Mouse (Mus musculus): ENCODE measurements around the gene Mycn.

Mycn gene

DNA sequence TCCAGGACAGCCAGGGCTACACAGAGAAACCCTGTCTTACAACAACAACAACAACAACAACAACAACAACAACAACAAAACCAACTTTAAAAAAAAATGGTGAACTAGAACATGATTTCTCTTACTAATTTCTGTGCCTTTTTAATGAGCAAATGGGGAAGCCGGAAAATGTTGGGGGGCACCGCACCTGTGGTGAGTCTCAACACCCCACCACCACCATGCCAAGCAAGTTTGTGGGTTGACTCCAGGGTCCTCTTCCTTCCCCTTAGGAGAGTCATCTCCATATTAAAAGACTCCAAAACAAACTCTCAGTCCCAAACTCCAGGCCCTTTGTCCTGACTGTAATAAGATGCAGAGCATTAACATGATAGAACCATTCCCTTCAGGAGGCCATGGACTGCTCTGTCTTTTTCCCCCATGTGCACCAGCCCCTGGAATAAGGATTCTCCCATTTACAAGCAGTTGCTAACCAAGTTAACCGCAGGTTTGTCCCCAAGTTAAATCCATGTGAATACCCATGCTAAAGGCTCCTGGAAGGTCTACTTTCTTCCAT, 14.7 kb downstream of the Mycn start:
- DNase-seq (ENCODE audit: low read depth in 1 of 2, low spot score in 2 of 2): no peak

DNA sequence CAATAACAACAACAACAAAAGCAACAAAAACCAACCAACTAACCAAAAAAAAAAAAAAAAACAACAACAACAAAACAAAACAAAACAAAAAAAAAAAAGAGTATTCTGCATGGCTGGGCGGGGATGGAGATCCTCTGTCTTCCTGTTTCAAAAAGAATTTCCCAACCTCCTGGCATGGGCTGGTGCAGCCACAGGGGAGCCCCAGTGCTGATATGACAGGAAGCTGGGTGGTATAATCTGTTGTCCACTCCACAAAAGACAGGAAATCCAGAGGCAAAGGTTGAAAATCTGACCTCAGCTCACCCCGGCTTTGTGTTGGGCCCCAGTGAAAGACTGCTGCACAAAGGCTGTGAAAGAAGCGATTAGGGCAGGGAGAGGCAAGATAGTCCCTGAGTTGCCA, 17.3 kb downstream of the Mycn start:
- DNase-seq (ENCODE audit: low read depth in 1 of 2, low spot score in 2 of 2): no peak

DNA sequence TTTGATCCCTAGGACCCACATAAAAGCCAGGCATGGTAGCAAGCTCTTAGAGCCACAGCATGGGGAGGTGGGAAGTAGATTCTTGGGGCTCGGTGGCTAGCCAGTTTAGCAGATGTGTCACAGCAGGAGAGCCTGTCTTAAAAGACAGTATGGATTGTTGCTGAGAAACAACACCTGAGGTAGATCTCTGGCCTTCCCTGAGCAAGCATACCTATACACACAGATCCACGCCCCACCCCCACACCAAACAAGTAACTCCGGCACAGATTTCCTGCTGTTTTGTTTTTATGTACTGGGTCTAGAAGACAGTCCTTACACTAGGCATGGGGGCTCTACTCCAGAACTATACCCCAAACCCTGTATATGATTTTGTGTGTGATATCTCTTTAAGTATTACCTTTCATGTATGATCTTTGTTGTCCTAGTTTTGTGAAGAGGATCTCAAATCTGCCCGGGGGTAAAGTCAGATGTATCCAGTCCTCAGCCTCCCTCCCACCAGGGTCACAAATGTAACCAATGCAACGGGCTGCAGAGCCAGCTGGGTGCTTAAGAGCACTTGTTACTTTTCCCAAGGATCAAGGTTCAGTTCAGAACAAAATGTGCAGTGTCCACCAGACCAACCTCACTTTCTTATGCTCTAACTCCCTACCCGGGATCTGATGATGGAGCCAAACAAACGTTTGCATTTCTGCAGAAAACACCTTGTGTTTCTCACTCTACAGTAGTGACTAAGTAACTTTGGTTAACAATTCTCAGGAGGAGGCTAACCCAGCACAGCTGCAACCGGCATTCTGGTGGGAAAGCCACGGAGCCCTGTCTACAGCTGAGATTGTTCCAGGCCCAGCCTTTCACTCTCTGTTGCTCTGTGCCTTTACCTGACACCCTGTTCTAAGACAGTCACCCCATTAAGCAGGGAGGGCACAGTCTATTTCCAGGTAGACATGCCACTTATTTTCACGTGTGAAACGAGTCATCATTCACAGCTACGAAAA, 21.3 kb downstream of the Mycn start:
- no peak for DNase-seq (ENCODE audit: low read depth in 1 of 2, low spot score in 2 of 2)

DNA sequence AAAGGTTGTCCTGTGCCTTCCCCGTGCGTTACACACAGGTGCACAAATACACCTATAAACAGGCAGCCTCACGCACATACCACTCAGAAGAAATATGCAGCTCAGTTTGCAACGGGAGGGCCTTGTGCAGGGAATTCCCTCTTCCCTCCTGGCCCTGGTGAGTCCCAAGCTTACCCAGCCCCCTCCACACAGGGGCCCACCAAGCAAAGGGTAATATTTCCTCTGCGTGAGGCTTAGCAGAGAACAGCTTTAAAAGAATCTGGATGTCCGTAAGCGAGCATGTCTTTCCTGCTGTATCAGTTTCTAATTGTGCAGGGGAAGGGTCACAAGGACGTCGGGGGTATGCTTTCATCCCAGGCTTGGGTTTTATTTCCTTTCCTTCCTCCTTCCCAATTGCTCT, 25.4 kb downstream of the Mycn start:
- DNase-seq (ENCODE audit: low read depth in 1 of 2, low spot score in 2 of 2): no peak

DNA sequence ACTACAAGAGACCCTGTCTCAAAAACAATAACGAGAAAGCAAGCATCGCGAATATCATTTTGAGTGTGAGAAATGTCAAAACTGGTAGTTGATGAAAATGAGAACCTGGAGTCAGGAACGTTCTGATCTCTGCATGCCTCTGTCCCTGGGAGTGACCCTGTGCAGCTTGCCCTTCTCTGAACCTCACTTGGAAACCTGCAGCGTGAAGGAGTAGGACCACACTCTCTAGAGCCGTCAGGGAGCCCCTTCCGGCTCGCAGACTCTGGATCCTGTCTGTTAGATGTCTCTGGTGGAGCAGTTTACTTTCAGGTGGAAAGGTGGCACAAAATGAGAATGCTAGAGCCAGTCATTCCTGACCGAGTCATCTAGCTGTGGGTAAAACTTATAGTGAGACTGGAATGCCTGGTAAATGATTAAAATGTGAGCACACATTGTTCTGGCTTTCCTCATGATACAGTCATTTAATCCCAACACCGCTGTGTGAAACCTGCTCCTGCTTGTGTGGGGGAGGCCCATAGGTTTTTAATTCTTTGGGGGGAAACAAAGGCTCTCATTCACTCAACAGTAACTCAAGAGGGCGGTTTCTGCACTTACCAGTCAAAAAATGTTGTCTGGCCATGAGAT, 31.2 kb downstream of the Mycn start:
- DNase-seq (ENCODE audit: low read depth in 1 of 2, low spot score in 2 of 2): no peak

DNA sequence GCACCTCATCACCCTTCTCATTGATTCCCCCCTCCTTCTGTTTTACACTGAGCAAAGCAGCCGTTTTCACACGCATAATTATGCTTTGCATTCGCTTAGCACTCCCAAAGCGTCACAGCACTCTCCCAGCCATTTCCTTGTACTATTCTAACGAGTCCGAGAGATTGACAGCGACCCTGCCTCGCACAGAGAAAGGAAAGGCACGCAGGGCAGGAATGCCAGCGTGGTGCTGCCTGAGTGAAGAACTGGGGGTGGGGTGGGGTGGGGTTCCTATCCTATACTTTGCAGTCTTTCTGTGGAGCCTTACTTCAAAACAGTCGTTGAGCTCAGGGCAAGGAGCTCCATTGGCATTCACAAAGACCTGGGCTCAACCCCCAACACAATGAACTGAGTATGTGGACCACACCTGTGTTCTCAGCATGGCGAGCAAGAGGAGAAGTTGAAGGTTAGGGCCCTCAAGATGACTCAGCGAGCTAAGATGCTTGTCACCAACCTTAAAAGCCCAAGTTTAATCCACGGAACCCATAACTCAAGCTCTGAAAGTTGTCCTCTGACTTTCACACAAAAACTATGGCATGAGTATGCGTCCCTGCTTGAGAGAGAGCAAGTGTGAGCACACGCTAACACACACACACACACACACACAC, 32.0 kb downstream of the Mycn start:
- no peak for DNase-seq (ENCODE audit: low read depth in 1 of 2, low spot score in 2 of 2)

DNA sequence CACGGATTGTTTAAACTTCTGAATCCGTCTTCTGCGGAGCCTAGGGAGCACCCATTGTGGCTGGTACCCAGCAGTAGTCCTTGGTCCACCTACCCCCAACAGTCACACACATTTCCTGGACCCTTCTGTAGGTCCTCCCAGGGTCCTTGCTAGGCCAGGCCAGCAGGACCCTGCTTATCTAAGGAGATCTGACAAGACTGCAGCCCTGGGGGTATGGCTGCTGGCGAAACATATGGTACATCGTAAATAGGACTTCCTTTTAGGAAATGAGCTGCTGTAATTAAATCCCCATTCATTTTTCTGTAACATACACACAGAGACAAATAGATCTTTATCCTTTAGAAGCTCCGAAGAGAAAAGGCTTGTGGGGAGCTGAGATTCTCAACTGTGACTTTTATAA, 34.9 kb downstream of the Mycn start:
- DNase-seq (ENCODE audit: low read depth in 1 of 2, low spot score in 2 of 2): no peak

DNA sequence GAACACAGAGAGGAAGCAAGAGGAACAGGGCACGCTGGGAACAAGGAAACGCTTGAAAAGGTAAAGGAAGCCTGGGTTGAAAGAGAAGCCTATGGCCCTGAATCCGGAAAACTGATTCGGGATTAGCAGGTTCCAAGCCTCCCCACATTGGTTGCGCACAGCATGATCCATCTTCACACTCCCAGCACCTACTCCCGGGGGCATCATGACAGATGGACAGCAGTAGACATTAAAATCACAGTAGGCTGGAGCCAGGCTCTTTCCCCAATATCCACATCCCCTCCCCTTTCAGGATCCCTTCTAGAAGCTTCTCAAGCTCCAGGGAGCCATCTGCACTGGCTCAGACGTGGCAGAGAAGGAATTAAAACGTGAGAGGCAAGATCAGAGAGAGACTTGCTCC, 35.4 kb downstream of the Mycn start:
- DNase-seq (ENCODE audit: low read depth in 1 of 2, low spot score in 2 of 2): no peak

DNA sequence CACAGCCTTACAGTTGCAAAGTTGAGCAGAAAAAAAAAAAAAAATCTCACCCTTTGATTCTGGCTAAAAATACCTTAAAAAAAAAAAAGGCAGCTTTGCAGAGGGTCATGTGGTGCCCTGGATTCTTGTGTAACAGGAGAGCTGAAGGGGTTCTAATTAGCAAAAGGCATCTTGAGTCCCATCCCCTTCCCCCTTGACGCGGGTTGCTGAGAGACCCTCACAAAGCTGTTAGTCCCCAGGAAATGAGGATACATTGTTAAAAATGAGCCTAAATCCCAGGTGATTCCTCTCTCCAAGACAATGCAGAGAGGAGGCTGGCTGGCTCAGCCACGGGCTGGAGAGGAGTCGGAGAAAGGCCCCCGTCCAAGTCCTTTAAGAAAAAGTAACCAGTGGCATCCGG, 36.6 kb downstream of the Mycn start:
- no peak for DNase-seq (ENCODE audit: low read depth in 1 of 2, low spot score in 2 of 2)

DNA sequence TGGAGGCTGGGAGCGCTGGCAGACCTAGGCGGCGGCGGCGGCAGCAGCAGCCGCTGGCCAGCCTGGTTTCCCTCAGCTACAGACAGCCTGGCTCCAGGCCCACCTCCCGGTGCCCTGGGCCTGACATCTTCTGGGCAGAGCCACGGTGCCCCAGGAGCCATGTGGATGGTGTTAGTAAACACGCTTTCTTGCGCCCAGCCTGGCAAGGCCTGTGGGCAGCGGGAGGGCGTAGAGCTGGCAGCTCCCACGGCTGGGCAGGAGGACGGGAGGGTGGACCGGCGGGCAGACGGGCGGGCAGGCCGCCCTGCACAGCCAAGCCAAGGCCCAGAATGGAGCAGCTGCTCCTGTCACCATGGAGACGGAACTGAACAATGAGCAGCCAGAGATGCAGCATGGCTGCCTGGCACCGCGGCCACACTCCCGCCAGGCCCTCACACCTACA, 37.2 kb downstream of the Mycn start:
- no peak for DNase-seq (ENCODE audit: low read depth in 1 of 2, low spot score in 2 of 2)

DNA sequence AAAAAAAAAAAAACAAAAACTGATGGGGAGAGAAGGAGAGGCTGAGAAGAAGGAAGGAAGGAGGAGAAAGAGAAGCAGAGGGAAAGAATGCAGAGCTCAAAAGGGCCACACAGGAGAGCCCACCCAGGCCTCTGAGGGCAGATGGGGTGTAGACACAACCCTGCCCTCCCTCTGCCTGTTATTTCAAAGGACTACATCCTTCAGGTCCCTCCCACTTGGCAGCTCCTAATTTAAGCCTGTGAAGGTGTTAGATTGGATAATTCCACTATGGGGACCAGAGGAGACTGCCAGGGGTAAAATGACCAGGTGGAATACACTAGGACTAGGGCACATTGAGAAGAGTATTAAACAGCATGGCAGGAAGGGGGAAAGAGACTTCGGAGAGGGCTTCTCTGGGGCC, 37.6 kb downstream of the Mycn start:
- no peak for DNase-seq (ENCODE audit: low read depth in 1 of 2, low spot score in 2 of 2)

DNA sequence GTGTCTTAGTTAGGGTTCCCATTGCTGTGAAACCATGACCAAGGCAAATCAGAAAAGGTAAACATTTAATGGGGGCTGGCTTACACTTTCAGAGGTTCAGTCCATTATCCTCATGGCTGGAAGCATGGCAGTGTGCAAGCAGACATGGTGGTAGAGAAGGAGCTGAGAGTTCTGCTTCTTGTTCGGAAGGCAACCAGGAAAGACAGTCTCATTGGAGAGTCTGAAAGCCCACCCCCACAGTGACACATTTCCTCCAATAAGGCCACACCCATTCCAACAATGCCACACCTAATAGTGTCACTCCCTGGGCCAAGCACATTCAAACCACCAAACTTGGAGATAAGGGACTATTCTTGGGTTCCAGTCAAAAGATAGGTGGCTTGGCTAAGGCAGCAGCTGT, 39.3 kb downstream of the Mycn start:
- no peak for DNase-seq (ENCODE audit: low read depth in 1 of 2, low spot score in 2 of 2)

DNA sequence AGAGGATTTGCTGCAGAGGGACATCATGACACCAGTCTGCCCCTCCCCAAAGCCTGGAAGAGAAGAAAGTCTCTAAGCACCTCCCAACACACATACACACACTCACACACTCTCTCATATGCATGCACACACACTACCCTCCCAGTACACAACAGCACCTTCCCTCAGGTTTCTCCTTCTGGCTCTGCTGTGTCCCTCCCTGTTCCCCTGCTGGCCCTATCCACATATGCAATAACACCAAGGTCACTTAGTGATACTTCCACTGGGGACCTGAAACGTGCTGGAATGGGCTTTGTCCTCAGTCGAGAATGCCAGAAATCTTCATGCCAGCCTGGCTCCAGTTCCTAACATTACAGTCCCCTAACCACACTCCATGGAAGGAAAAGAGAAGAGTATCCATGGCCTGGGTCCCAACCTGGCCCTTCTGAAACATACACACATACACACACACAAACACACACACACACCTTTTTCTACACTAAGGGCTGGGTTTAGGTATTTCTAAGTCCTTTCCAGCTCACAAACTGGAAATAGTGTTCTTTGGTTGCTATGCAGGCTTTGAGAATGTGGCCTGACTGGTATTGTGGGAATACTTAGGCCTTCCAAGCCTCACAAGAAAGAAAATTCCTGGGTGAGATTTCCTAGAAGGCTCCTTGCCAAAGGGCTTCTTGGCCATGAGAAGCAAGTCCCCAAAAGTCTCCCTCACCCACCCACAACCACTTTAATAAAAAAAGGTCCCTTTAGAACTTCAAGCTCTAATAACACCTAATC, 43.2 kb downstream of the Mycn start:
- no peak for DNase-seq (ENCODE audit: low read depth in 1 of 2, low spot score in 2 of 2)

DNA sequence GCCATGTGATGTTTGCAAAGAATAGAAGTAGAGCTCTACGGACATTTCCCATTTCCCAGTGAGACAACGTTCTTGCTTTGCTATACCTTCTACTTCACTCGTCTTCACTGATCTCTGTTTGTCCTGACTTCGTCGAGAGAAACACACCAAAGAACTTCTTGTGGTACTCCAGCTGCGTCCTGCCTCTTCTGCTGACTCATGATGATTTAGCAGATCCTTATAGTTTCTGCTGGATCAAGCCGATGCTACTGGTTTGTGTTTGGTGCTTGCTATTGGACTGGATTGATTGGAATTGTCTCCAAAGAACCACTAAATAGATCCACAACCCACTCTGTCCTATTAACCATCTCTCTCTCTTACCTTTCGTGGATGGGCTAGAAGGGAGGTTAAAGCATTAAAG, 47.7 kb downstream of the Mycn start:
- DNase-seq (ENCODE audit: low read depth in 1 of 2, low spot score in 2 of 2): no peak

DNA sequence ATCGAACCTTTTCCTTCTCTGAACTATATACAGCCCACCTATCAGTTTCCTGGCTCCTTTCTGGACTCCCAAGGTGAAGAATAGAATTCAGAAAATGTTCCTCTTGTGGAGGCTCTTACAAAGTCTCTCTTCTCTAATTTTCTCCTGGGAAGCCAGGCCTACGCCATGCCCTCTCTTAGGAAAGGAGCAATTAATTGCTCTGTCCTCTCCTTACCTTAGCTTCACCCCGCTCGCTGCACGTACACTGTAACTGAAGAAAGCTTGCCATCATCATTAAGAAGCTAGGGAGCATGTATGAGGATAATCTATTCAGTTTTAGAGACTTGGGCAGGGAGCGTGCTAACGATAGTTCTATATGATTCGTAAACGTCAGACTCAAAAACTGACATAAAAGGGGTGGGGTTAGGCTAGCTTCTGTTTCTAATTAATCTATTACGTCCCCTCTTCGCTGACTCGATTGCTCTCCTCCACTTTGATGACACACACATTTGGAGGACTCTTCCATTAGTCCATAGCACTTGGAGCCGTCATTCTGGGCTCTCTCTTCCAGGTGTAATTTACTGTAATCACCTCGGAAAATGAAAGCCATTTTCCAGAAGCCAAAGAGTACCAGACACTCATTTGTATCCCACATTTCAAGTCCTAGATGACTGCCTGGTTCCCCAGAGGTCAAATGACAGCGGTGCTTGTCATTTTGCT, 55.4 kb downstream of the Mycn start:
- no peak for DNase-seq (ENCODE audit: low read depth in 1 of 2, low spot score in 2 of 2)

All from monocyte, adult 2 months (primary cell).